Mouse (Mus musculus) heart, embryonic 12.5 days (tissue): Measurements from ENCODE around the gene Prr14. TPM values are rescaled to one million over a fixed set of nuclear protein-coding genes. Genes with fewer than 3 reads are reported as not detected.
A peak's percentile ranks its signal among the peaks of the same experiment; 100 is the strongest.

Experiments
- ATAC-seq: fragments of 200-750 bp; cut with Nextera tagmentation; 2 replicates; pipeline ENCODE4 v1.8.0; 2017; ENCODE audit warnings: moderate TSS enrichment, moderate library complexity; ENCODE audit not compliant: insufficient number of reproducible peaks, low FRiP score
- H3K27ac ChIP-seq: fragments of 300-500 bp; sonication (generic); 2 replicates; pipeline ENCODE4 v1.5.1; 2016; ENCODE audit warnings: mild to moderate bottlenecking, moderate library complexity; ENCODE audit not compliant: poor library complexity, severe bottlenecking
- H3K27me3 ChIP-seq: fragments of 300-500 bp; sonication (generic); replicated peaks from 2 replicates; pipeline ENCODE4 v1.6.1; 2016; ENCODE audit warnings: mild to moderate bottlenecking, moderate library complexity
- H3K36me3 ChIP-seq: fragments of 300-500 bp; sonication (generic); 2 replicates; pipeline ENCODE4 v1.6.1; 2016; ENCODE audit warnings: mild to moderate bottlenecking, moderate library complexity
- H3K4me1 ChIP-seq: fragments of 300-500 bp; sonication (generic); replicated peaks from 2 replicates; pipeline ENCODE4 v1.6.1; 2016; ENCODE audit warnings: mild to moderate bottlenecking
- H3K4me2 ChIP-seq: fragments of 300-500 bp; sonication (generic); 2 replicates; pipeline ENCODE4 v1.6.1; 2016; ENCODE audit warnings: mild to moderate bottlenecking, moderate library complexity
- H3K4me3 ChIP-seq: fragments of 300-500 bp; sonication (generic); 2 replicates; pipeline ENCODE4 v1.5.1; 2016; ENCODE audit warnings: mild to moderate bottlenecking
- H3K9ac ChIP-seq: fragments of 300-500 bp; sonication (generic); 2 replicates; pipeline ENCODE4 v1.6.1; 2016; ENCODE audit warnings: mild to moderate bottlenecking, moderate library complexity
- H3K9me3 ChIP-seq: fragments of 300-500 bp; sonication (generic); replicated peaks from 2 replicates; pipeline ENCODE4 v1.6.1; 2016; ENCODE audit warnings: mild to moderate bottlenecking, moderate library complexity
- WGBS: fragments of 180-500 bp; shearing (Covaris S2); methylation state at CpG from one replicate; pipeline ENCODE4 v1.1.7; 2016; 5-methylcytosine and 5-hydroxymethylcytosine counted together
- microRNA-seq: library from miRNA; unstranded; fragments of <30 nt; microRNA quantifications from one replicate; pipeline ENCODE4, GENCODE M21; 2017
- polyA plus RNA-seq: library from polyadenylated mRNA; unstranded; fragments of >200 nt; fragmentation: Nextera tagmentation; extraction: Ambion mirVana; gene quantifications from 2 replicates; pipeline ENCODE4 v1.2.1, GENCODE M21; 2016

Gene Prr14
- polyA plus RNA-seq, 1 experiment from 2014 or later, result 33.8 TPM

DNA sequence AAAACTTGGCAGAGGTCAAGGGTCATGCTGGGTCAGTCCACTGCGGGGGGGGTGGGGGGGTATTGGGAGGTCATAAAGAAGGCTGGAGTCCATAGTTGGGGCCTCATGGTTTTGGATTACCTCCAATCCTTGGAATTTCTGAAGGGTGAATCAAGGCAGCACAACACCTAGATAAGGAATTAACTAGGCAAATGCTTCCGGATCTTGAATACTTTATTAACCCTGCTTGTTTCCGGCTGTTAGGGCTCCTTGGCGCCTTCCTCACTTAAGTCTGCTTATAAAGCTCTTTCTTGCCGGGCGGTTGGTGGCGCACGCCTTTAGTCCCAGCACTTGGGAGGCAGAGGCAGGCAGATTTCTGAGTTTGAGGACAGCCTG lies 53.6 kb downstream of the Prr14 start:
- H3K27me3 ChIP-seq, result no peaks in the 10 kb centered on the region
- WGBS, result 36% methylated on average over 8 of the region's 8 CpGs
- H3K36me3 ChIP-seq, result peaks cover 34% of the 10 kb centered on the region
- H3K27ac ChIP-seq, result peak overlapping the region; percentile 98
- peak overlapping the region; percentile 89 for H3K9ac ChIP-seq
- no peak for ATAC-seq
- H3K4me3 ChIP-seq, result peak overlapping the region; percentile 84
- H3K4me2 ChIP-seq, result peak overlapping the region; percentile 64
- no peaks in the 10 kb centered on the region; the same call in 1 of the 2 replicates for H3K9me3 ChIP-seq
- H3K4me1 ChIP-seq, result peaks cover 17% of the 10 kb centered on the region

GRCm38 (mm10) chr7:127513781-127514180 lies 54.4 kb downstream of the Prr14 start:
- WGBS, result 80% methylated on average over 3 of the region's 3 CpGs
- peaks cover 17% of the 10 kb centered on the region for H3K4me1 ChIP-seq
- H3K36me3 ChIP-seq, result peaks cover 38% of the 10 kb centered on the region
- H3K4me2 ChIP-seq, result peak overlapping the region; percentile 64
- no peak for ATAC-seq
- H3K4me3 ChIP-seq, result peak overlapping the region; percentile 84
- H3K27me3 ChIP-seq, result no peaks in the 10 kb centered on the region
- peak overlapping the region; percentile 29; the same call in 1 of the 2 replicates for H3K27ac ChIP-seq
- no peaks in the 10 kb centered on the region for H3K9me3 ChIP-seq
- peak overlapping the region; percentile 29 for H3K9ac ChIP-seq

GRCm38 (mm10) chr7:127515846-127516245 lies 56.4 kb downstream of the Prr14 start:
- ATAC-seq, result no peak
- Histone ChIP-seq H3K36me3 (peaks cover 52% of the 10 kb centered on the region), H3K4me3 (no peak overlapping the region), H3K4me2 (no peak overlapping the region), H3K4me1 (peaks cover 17% of the 10 kb centered on the region), H3K27ac (no peak overlapping the region), H3K9ac (0 out of 2 replicates have a peak overlapping the region, but pooled peaks have one; percentile 36), H3K27me3 (no peaks in the 10 kb centered on the region), H3K9me3 (no peaks in the 10 kb centered on the region)
- WGBS, result 86% methylated on average over 7 of the region's 7 CpGs

DNA sequence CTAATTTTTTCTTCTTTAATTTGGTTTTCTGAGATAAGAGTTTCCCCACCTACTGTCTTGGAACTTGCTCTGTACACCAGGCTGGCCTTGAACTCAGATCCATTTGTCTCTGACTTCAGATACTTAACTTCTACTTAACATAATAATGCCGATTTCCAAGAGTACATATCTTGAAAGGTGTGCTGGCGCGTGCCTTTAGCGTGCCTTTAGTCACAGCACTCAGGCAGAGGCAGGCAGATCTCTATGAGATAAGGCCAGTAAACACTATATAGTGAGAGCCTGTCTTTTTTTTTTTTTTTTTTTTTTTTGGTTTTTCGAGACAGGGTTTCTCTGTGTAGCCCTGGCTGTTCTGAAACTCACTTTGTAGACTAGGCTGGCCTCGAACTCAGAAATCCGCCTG lies 56.9 kb downstream of the Prr14 start:
- H3K4me3 ChIP-seq, result no peak overlapping the region
- no peak overlapping the region for H3K9ac ChIP-seq
- 93% methylated on average over 7 of the region's 7 CpGs for WGBS
- no peak for ATAC-seq
- no peak overlapping the region for H3K27ac ChIP-seq
- H3K27me3 ChIP-seq, result no peaks in the 10 kb centered on the region
- no peak overlapping the region for H3K4me2 ChIP-seq
- H3K9me3 ChIP-seq, result no peaks in the 10 kb centered on the region
- peaks cover 57% of the 10 kb centered on the region for H3K36me3 ChIP-seq
- peaks cover 17% of the 10 kb centered on the region for H3K4me1 ChIP-seq

GRCm38 (mm10) chr7:127519284-127519683 lies 59.9 kb downstream of the Prr14 start, which contains the start of gene Gm42715:
TSS of gene Gm42715 (plus strand) at chr7:127519584.
- Histone ChIP-seq H3K36me3 (peaks cover 81% of the 10 kb centered on the region), H3K9ac (no peak within 1 kb of the TSS), H3K4me1 (peaks cover 5% of the 10 kb centered on the region; the same call in 1 of the 2 replicates), H3K4me2 (no peak within 1 kb of the TSS), H3K27ac (no peak within 1 kb of the TSS), H3K27me3 (no peaks in the 10 kb centered on the region), H3K9me3 (no peaks in the 10 kb centered on the region), H3K4me3 (no peak within 1 kb of the TSS)
- WGBS, result 93% methylated on average over 3 of the region's 3 CpGs
- no peak for ATAC-seq

Small RNA genes within 50 kb of the gene (microRNA-seq; reads per million reads assigned to microRNA genes)
- gene Gm47278, result not detected
- gene Mir7060, result 0.94 reads per million

Other genes starting within 250 kb of the Prr14 start
- 23.8 and 25.3 TPM in 2 replicates for gene Zfp553, start 226.6 kb upstream of the Prr14 start, polyA plus RNA-seq
- gene Sept1, start 226.5 kb upstream of the Prr14 start, polyA plus RNA-seq, result 22.1 and 28.2 TPM in 2 replicates
- gene Zfp771, start 215.3 kb upstream of the Prr14 start, polyA plus RNA-seq, result 32.7 and 34.4 TPM in 2 replicates
- gene Dctpp1, start 198.9 kb upstream of the Prr14 start, polyA plus RNA-seq, result 162 and 163 TPM in 2 replicates
- gene Sephs2, start 185.6 kb upstream of the Prr14 start, polyA plus RNA-seq, result 86.4 and 87.2 TPM in 2 replicates
- gene Itgal, start 163.4 kb upstream of the Prr14 start, polyA plus RNA-seq, result 1.0 and 1.1 TPM in 2 replicates
- gene Zfp768, start 114.0 kb upstream of the Prr14 start, polyA plus RNA-seq, result 19.1 and 19.8 TPM in 2 replicates
- gene Zfp747, start 83.6 kb upstream of the Prr14 start, polyA plus RNA-seq, result 4.6 and 5.1 TPM in 2 replicates
- gene 9130019O22Rik, start 72.4 kb upstream of the Prr14 start, polyA plus RNA-seq, result 3.4 and 3.9 TPM in 2 replicates
- 4.5 and 5.1 TPM in 2 replicates for gene E430018J23Rik, start 66.0 kb upstream of the Prr14 start, polyA plus RNA-seq
- gene Zfp764, start 52.8 kb upstream of the Prr14 start, polyA plus RNA-seq, result 4.6 and 5.3 TPM in 2 replicates
- gene Zfp688, start 37.5 kb upstream of the Prr14 start, polyA plus RNA-seq, result 15.4 and 16.7 TPM in 2 replicates
- 5.4 and 6.0 TPM in 2 replicates for gene Zfp689, start 10.5 kb upstream of the Prr14 start, polyA plus RNA-seq
- gene Fbrs, start 19.6 kb downstream of the Prr14 start, polyA plus RNA-seq, result 8.4 and 9.9 TPM in 2 replicates
- gene Srcap, start 52.4 kb downstream of the Prr14 start, polyA plus RNA-seq, result 51.8 and 54.3 TPM in 2 replicates
- 8.5 and 9.1 TPM in 2 replicates for gene Gm42715, start 60.0 kb downstream of the Prr14 start, polyA plus RNA-seq
- 1.4 and 3.1 TPM in 2 replicates for gene Tmem265, start 101.8 kb downstream of the Prr14 start, polyA plus RNA-seq
- 34.1 and 35.9 TPM in 2 replicates for gene Phkg2, start 113.7 kb downstream of the Prr14 start, polyA plus RNA-seq
- 8.7 and 9.8 TPM in 2 replicates for gene Ccdc189, start 129.0 kb downstream of the Prr14 start, polyA plus RNA-seq
- gene Rnf40, start 129.2 kb downstream of the Prr14 start, polyA plus RNA-seq, result 38.8 and 40.0 TPM in 2 replicates
- 12.7 and 13.7 TPM in 2 replicates for gene Zfp629, start 156.2 kb downstream of the Prr14 start, polyA plus RNA-seq
- 43.3 and 49.5 TPM in 2 replicates for gene Bcl7c, start 249.3 kb downstream of the Prr14 start, polyA plus RNA-seq